Mouse (Mus musculus): ENCODE measurements around the gene Proz. TPM values are rescaled to one million over a fixed set of nuclear protein-coding genes. Genes with fewer than 3 reads are reported as not detected.
A peak's percentile ranks its signal among the peaks of the same experiment; 100 is the strongest.

Proz gene
- polyA plus RNA-seq, 1 experiment from 2014 or later, result 1.3 TPM

GRCm38 (mm10) chr8:13077542-13077941, 16.8 kb downstream of the Proz start:
- Histone ChIP-seq H3K4me3 (ENCODE audit: low read depth, low read length) (no peak overlapping the region), H3K36me3 (ENCODE audit: control insufficient read depth, insufficient read depth, low read length) (peaks cover 100% of the 10 kb centered on the region), H3K27me3 (replicated peaks; ENCODE audit: control insufficient read depth, insufficient read depth, low read length) (no peaks in the 10 kb centered on the region), H3K9me3 (replicated peaks; ENCODE audit: control insufficient read depth, low read length) (no peaks in the 10 kb centered on the region), H3K9ac (ENCODE audit: low read length) (no peak overlapping the region), H3K27ac (ENCODE audit: low read depth, low read length) (no peak overlapping the region), H3K4me1 (ENCODE audit: control insufficient read depth, insufficient read depth, low read length) (no peaks in the 10 kb centered on the region), H3K4me2 (ENCODE audit: low read length) (no peak overlapping the region)
- DNase-seq (ENCODE audit: low spot score) (no peak), ATAC-seq (no peak)
- WGBS, result 84% methylated on average over 7 of the region's 7 CpGs

DNA sequence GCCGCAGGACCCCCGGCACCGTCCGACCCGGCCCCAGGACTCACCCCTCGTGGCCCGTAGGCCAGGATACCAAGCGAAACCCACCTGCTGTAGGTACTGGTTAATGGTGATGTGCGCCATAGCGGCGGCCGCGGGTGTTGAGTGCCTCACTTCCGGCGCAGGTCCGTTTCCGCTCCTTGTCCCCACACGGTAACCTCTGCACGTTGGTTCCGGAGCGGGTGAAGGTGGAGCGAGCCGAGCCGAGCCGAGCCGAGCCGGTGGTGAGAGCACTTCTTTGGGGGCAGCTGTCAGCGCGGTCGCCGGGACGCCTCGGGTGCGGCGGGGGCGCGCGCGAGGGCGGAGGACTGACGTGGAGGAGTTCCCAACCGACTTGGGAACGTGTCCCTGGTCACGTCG, 44.0 kb downstream of the Proz start:
- Histone ChIP-seq H3K36me3 (ENCODE audit: control insufficient read depth, insufficient read depth, low read length) (0 out of 2 replicates have a peak, but pooled peaks cover 8% of the 10 kb centered on the region), H3K4me1 (ENCODE audit: control insufficient read depth, insufficient read depth, low read length) (peaks cover 11% of the 10 kb centered on the region), H3K9me3 (replicated peaks; ENCODE audit: control insufficient read depth, low read length) (no peaks in the 10 kb centered on the region), H3K9ac (ENCODE audit: low read length) (peak overlapping the region; percentile 87), H3K27ac (ENCODE audit: low read depth, low read length) (peak overlapping the region; percentile 91), H3K27me3 (replicated peaks; ENCODE audit: control insufficient read depth, insufficient read depth, low read length) (no peaks in the 10 kb centered on the region), H3K4me2 (ENCODE audit: low read length) (peak overlapping the region; percentile 94), H3K4me3 (ENCODE audit: low read depth, low read length) (peak overlapping the region; percentile 98)
- ATAC-seq, result peak; percentile 79
- DNase-seq (ENCODE audit: low spot score), result peak; percentile 90
- under 1% methylated on average over 42 of the region's 45 CpGs for WGBS

- Histone ChIP-seq H3K4me2 (ENCODE audit: low read length) (peak within 1 kb of the TSS; percentile 94), H3K9me3 (replicated peaks; ENCODE audit: control insufficient read depth, low read length) (no peaks in the 10 kb centered on the region), H3K4me1 (ENCODE audit: control insufficient read depth, insufficient read depth, low read length) (peaks cover 11% of the 10 kb centered on the region), H3K27me3 (replicated peaks; ENCODE audit: control insufficient read depth, insufficient read depth, low read length) (no peaks in the 10 kb centered on the region), H3K27ac (ENCODE audit: low read depth, low read length) (peak within 1 kb of the TSS; percentile 91), H3K9ac (ENCODE audit: low read length) (peak within 1 kb of the TSS; percentile 92), H3K4me3 (ENCODE audit: low read depth, low read length) (peak within 1 kb of the TSS; percentile 98), H3K36me3 (ENCODE audit: control insufficient read depth, insufficient read depth, low read length) (0 out of 2 replicates have a peak, but pooled peaks cover 2% of the 10 kb centered on the region)
- WGBS, result under 1% methylated on average over 60 of the region's 87 CpGs
- DNase-seq (ENCODE audit: low spot score), result peak; percentile 99
- peak; percentile 95 for ATAC-seq
These were observed 44.6 kb downstream of the Proz start, which contains the start of the genes Pcid2 and Cul4a for GRCm38 (mm10) chr8:13105087-13105881. Gene Pcid2 (minus strand): TSS chr8:13105459. Gene Cul4a (plus strand): TSS chr8:13105621.

- peak overlapping the region; percentile 91 for H3K27ac ChIP-seq (ENCODE audit: low read depth, low read length)
- peak overlapping the region; percentile 92 for H3K9ac ChIP-seq (ENCODE audit: low read length)
- peak; percentile 8 for DNase-seq (ENCODE audit: low spot score)
- H3K36me3 ChIP-seq (ENCODE audit: control insufficient read depth, insufficient read depth, low read length), result no peaks in the 10 kb centered on the region
- WGBS, result under 1% methylated on average over 58 of the region's 63 CpGs
- H3K4me2 ChIP-seq (ENCODE audit: low read length), result peak overlapping the region; percentile 94
- no peaks in the 10 kb centered on the region for H3K27me3 ChIP-seq (replicated peaks; ENCODE audit: control insufficient read depth, insufficient read depth, low read length)
- ATAC-seq, result peak; percentile 51
- H3K9me3 ChIP-seq (replicated peaks; ENCODE audit: control insufficient read depth, low read length), result no peaks in the 10 kb centered on the region
- H3K4me3 ChIP-seq (ENCODE audit: low read depth, low read length), result peak overlapping the region; percentile 98
- H3K4me1 ChIP-seq (ENCODE audit: control insufficient read depth, insufficient read depth, low read length), result peaks cover 11% of the 10 kb centered on the region
These were observed 45.3 kb downstream of the Proz start for GRCm38 (mm10) chr8:13105908-13106551.

DNA sequence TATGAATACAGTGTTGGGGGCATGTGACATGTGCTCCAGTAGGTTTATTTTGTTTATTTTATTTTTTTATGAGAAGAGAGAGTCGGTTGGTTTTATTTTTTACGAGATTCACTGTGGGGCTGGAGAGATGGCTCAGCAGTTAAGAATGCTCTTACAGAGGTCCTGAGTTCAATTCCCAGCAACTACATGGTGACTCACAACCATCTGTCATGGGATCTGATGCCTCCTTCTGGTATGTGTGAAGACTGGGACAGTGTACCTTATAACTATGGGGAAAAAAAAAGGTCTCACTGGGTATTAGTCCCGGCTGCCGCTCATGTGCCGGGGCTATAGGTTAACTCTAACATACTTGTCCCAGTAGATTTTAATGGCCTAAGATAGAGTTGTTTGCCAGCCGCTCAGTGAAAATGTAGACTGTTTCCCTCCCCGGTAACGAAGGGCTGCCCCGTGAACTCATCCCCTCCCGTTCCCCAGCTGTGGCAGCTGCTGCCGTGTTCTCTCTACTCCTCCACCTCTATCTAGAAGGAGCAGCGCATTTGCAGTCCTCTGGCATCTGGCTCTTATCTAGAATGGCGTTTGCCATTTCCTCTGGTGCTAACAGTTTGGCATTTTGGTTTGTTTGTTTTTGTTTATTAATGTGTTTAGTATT, 47.4 kb downstream of the Proz start:
- peaks cover 11% of the 10 kb centered on the region for H3K4me1 ChIP-seq (ENCODE audit: control insufficient read depth, insufficient read depth, low read length)
- H3K9ac ChIP-seq (ENCODE audit: low read length), result no peak overlapping the region
- DNase-seq (ENCODE audit: low spot score) (no peak), ATAC-seq (no peak)
- 89% methylated on average over 13 of the region's 13 CpGs for WGBS
- no peaks in the 10 kb centered on the region for H3K36me3 ChIP-seq (ENCODE audit: control insufficient read depth, insufficient read depth, low read length)
- no peak overlapping the region for H3K4me2 ChIP-seq (ENCODE audit: low read length)
- H3K27ac ChIP-seq (ENCODE audit: low read depth, low read length), result no peak overlapping the region
- no peaks in the 10 kb centered on the region for H3K9me3 ChIP-seq (replicated peaks; ENCODE audit: control insufficient read depth, low read length)
- H3K27me3 ChIP-seq (replicated peaks; ENCODE audit: control insufficient read depth, insufficient read depth, low read length), result no peaks in the 10 kb centered on the region
- no peak overlapping the region for H3K4me3 ChIP-seq (ENCODE audit: low read depth, low read length)

DNA sequence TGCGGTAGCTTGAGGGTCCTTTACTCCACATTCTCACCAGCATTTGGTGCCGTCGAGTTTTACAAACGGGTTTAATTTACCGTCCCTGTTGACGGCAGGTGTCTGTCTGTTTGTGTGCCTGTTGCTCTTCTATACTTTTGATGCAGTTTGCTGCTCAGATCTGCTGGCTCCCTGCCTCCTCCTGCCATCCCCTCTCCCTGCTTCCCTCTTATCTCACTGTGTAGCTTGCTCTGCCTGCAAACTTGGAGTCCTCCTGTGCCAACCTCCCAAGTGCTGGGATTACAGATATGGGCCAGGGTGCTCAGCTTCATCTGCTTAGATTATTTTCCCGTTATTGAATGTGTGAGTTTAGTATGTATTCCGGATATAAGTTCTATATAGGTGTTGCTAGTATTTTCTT, 48.3 kb downstream of the Proz start:
- no peak overlapping the region for H3K9ac ChIP-seq (ENCODE audit: low read length)
- 90% methylated on average over 8 of the region's 8 CpGs for WGBS

DNA sequence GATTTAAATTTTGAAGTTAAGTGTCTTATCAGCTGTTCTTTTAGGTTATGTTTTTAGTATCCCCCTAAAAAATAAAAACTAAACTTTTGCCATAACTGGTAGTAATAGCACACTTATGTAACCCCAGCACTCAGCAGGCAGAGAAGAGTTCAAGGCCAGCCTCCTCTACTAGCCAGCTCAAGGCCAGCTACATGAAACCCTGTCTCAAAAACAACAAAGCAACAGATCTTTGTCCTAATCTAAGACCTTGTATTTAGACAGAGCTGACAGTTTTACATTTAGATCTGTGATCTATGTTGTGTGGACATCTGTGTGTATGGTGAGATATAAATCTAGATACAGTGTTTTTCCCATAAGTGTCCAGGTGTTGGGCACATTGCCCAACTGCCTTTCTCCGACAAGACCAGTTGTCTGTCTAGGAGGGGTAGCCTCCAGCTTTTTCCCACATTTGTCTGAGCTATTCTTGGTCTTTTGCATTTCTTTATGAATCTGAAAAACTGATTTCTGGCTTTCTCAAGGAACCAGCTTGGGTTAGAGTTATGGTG, 48.8 kb downstream of the Proz start:
- Histone ChIP-seq H3K36me3 (ENCODE audit: control insufficient read depth, insufficient read depth, low read length) (no peaks in the 10 kb centered on the region; the same call in 1 of the 2 replicates), H3K27me3 (replicated peaks; ENCODE audit: control insufficient read depth, insufficient read depth, low read length) (no peaks in the 10 kb centered on the region), H3K27ac (ENCODE audit: low read depth, low read length) (no peak overlapping the region), H3K4me2 (ENCODE audit: low read length) (no peak overlapping the region), H3K9me3 (replicated peaks; ENCODE audit: control insufficient read depth, low read length) (no peaks in the 10 kb centered on the region), H3K4me1 (ENCODE audit: control insufficient read depth, insufficient read depth, low read length) (peaks cover 3% of the 10 kb centered on the region; the same call in 1 of the 2 replicates), H3K4me3 (ENCODE audit: low read depth, low read length) (no peak overlapping the region), H3K9ac (ENCODE audit: low read length) (no peak overlapping the region)
- ATAC-seq (no peak), DNase-seq (ENCODE audit: low spot score) (no peak)
- 83% methylated on average over 1 of the region's 1 CpGs for WGBS

More for the DNA sequence above, 48.3 kb downstream of the Proz start:
- Histone ChIP-seq H3K9me3 (replicated peaks; ENCODE audit: control insufficient read depth, low read length) (no peaks in the 10 kb centered on the region), H3K4me3 (ENCODE audit: low read depth, low read length) (no peak overlapping the region), H3K4me2 (ENCODE audit: low read length) (no peak overlapping the region), H3K27me3 (replicated peaks; ENCODE audit: control insufficient read depth, insufficient read depth, low read length) (no peaks in the 10 kb centered on the region), H3K27ac (ENCODE audit: low read depth, low read length) (no peak overlapping the region), H3K36me3 (ENCODE audit: control insufficient read depth, insufficient read depth, low read length) (no peaks in the 10 kb centered on the region; the same call in 1 of the 2 replicates), H3K4me1 (ENCODE audit: control insufficient read depth, insufficient read depth, low read length) (peaks cover 5% of the 10 kb centered on the region)
- ATAC-seq (no peak), DNase-seq (ENCODE audit: low spot score) (no peak)

- no peaks in the 10 kb centered on the region for H3K4me1 ChIP-seq (ENCODE audit: control insufficient read depth, insufficient read depth, low read length)
- ATAC-seq (no peak), DNase-seq (ENCODE audit: low spot score) (no peak)
- no peak overlapping the region for H3K9ac ChIP-seq (ENCODE audit: low read length)
- no peaks in the 10 kb centered on the region for H3K27me3 ChIP-seq (replicated peaks; ENCODE audit: control insufficient read depth, insufficient read depth, low read length)
- H3K4me2 ChIP-seq (ENCODE audit: low read length), result no peak overlapping the region
- peaks cover 6% of the 10 kb centered on the region; the same call in 1 of the 2 replicates for H3K36me3 ChIP-seq (ENCODE audit: control insufficient read depth, insufficient read depth, low read length)
- no peak overlapping the region for H3K27ac ChIP-seq (ENCODE audit: low read depth, low read length)
- no peak overlapping the region for H3K4me3 ChIP-seq (ENCODE audit: low read depth, low read length)
- H3K9me3 ChIP-seq (replicated peaks; ENCODE audit: control insufficient read depth, low read length), result no peaks in the 10 kb centered on the region
- WGBS, result 93% methylated on average over 11 of the region's 11 CpGs
These were observed 51.2 kb downstream of the Proz start for GRCm38 (mm10) chr8:13111917-13112316.
